Mouse (Mus musculus): ENCODE results near the gene Rpl9-ps1. TPM values are rescaled to one million over a fixed set of nuclear protein-coding genes. Genes with fewer than 3 reads are reported as not detected.

Rpl9-ps1 gene
- polyA plus RNA-seq, 2 experiments from 2014 or later = 2.2 TPM; not detected in 1

DNA sequence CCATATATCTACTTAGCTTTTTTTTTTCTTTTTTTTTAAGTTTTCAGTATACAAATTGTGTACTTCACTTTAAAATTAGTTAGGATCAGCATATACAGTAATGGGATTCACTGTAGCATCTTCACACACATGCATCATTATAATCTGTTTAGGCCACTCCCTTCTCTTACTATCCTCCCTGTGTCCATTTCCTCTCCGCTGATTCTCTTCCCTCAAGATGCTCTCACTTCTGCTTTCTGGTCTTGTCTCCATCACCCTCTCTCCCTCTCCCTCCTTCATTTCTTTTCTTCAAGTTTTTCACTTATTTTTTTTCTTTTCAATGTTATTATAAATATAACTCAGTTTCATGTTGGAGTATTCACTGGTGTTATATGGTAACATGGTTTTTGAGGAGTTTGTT, 26.4 kb downstream of the Rpl9-ps1 start:
- no peak for ATAC-seq

DNA sequence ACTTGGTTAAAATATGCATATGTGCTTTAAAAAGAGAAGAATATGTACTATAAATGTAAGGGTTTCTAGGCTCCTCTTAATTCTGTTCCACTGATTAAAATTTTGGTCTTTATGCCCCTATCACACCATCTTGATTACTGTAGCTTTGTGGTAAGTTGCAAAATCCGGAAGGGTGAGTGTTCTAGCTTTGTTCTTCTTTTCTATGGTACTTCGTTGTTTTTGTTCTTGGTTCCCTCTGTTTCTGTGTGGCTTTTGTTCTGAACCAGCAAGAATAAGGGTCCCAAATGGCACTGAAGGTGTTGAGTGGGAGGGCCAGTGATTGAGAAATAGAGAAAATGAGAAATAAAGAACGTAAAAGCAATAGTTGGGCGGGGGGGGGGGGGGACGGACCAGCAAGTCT, 27.2 kb downstream of the Rpl9-ps1 start:
- no peak for ATAC-seq

DNA sequence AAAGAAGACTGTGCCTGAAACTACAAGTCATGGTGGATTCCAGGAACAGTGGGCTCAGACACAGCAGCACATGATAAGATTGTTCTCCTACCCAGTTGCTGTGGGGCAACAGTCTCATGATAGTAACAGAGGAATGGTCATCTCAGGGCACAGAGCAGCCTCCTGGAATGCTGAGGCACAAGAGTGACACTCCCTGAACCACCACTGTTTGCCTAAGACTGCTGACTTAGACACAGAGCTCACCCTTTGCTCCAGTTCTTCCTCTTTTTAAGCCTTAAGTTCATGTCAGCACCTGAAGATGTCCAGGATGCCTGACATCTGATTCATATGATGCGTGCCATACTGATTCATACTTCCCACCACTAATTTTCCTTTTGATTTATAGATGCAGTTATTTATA, 28.8 kb downstream of the Rpl9-ps1 start:
- no peak for ATAC-seq

DNA sequence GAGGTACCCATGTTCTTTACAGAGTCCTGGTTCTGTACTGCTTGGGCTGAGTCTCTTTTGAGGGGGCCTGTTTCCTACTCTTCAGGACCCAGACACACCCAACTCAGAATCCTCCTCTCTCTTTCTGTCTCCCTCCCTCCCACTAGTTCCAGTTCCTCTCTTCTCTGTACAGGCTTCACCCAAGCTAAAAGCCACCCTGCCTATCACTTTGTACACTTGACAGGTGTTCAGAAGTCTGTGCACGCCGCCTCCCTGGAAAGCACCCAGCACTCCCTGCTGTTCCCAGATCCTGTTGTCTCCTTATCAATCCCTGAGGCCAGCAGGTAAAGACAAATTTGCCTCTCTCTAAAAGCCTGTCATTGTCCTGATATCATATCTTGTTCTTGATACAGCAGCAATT, 34.5 kb downstream of the Rpl9-ps1 start:
- no peak for ATAC-seq

DNA sequence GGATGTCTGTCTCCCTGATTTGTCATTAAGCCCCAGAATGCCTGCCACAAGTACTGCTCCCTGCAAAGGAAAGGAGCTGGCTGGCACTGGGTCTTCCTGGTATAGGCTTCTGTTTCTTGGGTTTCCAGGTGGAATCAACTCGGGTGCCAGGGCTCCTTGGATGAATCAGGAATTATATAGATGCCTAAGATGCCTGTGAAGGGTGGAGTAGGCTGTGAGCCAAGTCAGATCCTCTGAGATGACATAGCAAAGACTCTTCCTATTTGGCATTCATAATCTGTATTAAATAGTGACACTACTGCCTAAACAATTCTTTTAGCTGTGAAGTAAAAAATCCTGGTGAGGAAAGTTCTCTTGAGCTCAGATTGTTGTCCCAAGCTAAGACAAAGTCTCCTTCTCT, 39.0 kb downstream of the Rpl9-ps1 start:
- ATAC-seq = no peak

DNA sequence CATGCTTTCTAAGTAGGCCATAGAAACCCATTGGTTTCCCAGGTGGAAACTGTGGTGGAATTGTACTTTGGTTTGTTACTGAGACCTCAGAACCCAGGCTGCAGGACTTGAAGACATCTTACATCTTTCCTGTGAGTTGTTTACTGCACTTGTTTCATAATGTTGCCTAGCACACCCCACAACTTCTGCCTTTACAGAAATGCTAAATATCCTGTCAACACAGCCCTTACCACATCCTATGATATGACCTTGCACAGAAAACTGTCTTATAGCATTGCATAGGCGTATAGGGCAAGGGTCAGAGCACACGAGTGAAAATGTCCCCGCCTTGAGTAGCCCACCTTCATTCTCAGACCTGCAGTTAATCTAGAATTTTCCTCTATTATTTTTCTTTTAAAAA, 39.9 kb downstream of the Rpl9-ps1 start:
- no peak for ATAC-seq

DNA sequence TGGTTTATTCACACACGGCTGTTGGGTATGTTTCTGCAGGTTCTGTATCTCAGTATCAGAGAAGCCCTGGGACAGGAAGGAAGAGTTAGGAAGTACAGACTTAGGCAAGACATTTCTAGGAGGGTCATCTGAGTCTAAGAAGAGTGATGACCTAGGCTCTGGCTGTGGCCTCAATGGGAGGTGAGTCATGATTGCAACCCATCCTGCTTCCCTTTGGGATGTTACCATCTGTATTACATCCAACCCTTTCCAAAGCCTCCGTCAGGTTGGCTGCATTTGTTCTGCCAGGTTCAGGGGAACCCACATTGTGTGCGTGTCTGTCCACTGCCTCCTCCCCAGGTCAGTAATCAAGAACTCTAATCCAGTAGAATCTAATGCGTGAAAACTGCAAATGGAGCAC, 40.7 kb downstream of the Rpl9-ps1 start:
- no peak for ATAC-seq

DNA sequence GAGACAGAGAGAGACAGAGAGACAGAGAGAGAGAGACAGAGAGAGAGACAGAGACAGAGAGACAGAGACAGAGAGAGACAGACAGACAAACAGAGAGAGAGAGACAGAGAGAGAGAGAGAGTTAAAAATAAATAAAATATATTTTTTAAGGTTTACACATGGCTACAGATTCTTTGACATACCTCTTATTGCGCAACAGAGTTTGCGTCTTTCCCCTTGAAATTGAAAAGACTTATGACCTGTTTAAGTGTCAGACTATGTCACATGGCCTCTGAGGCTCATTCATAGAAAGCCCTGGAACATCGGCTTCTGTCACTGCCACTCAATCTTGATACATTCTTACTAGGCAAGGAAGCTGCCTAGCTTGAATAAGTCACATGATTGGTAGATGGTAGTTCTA, 42.0 kb downstream of the Rpl9-ps1 start:
- no peak for ATAC-seq

DNA sequence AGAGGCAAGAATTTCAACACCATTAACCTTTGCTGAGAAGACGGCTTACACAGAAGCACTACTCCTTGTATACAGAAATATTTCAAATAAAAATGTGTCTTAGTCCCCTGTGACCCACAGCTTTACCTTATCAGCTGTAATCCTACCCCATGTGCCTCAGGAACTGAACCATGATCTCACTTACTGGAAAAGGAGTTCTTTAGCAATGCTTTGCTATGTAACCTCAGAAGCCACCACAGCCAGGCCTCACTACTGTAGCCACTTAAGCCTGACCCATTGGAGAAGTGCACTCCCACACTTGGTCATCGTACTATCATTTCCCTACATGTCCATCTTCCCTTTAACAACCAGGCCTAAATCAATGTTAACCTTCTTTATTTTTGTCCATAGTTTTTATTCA, 44.8 kb downstream of the Rpl9-ps1 start:
- ATAC-seq = no peak

DNA sequence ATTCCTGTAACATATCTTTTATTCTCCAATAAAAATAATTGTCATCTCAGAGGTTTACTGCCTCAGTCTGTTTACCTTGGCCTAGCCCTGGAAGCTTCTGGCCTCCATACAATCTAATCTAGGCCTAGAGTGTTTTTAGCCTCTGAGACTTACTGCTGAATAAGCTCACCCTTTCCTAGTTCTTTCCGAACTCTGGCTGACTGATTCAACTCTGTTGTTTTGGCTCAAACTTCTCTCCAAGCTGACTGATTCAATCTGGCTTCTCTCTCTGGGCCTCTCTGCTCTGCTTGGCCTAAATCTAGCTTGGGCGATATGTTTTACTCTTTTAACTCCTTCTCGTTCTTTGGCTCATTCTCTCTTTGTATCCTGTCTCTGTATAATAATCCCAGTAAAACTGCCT, 46.4 kb downstream of the Rpl9-ps1 start:
- no peak for ATAC-seq

DNA sequence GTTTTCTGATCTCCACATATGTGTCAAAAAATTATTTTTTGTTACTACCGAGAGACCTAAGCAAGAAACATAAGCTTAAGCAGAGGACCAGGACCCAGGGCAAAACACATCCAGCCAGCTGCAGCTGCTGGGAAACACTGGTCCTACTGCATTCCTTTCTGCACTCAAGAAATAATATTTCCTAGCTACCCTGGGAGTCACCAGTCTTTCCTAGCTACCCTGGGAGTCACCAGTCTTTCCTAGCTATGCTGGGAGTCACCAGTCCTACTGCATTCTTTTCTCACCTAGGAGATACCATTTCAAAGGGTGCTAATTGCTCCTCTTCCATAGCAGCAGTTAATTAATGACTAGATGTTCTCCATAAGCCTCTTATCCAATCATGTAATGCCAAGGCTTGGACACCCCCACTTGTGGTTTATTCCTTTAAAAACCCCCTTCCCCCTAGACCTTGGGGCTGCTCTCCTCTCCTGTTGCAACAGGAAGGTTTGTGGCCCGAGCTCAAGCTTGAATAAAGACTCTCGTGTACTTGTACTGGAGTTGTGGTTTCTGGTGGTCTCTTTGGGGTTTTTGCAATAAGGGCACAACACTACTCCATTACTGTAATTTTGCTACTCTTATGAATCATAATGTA, 47.1 kb downstream of the Rpl9-ps1 start:
- no peak for ATAC-seq

DNA sequence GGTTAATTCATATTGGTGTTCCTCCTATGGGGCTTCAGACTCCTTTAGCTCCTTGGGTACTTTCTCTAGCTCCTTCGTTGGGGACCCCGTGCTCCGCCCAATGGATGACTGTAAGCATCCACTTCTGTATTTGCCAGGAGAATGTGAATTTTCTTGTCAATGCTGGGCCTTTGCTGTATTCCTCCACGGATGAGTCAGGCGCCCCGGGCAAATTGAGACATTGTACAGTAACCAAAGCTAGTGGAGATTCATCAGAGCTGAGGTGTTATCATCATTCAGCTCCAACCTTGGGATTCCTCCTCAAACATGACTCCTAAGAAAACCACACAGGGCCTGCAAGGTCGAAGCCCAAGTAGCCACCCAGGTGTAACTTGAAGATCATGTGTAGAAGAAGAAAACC, 47.6 kb downstream of the Rpl9-ps1 start:
- ATAC-seq = no peak

DNA sequence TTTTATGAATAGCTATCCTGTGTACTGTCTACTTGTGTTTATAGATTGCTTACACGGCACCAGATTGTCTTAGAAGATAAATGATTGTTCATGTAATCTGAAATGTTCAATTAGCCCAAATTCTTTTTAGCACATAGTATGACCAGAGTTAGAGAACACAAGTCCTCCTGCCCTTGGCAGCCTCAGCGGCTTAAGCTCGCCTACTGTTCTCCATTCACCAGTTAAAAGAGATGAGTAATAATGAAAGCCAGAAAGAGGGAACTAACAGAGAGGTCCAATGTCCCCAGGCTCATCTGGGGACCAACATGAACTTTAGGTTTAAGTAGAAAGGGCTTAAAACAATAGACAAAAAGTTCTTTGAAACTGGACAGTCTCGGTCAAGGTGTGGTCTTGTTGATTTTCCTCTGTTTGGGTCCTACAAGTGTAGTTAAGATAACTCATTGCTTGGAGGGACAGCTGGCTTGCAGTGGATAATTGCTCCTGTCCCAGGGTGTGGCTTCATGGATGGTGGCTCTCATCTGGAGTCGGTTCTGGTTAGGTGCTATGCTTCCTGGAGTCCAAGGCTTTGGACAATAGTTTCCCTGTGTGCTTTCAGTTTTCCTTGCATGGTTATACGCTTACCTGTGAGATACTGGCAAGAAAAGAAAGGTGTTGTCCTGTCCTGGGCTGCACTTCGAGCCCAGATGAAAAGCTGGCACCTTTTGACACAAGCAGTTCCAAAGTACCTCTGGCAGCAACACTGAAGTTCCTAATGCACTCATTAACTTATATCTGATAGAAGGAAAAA, 49.6 kb downstream of the Rpl9-ps1 start:
- ATAC-seq = no peak

Other genes starting within 250 kb of the Rpl9-ps1 start
- gene Rasl10b, start 236.5 kb downstream of the Rpl9-ps1 start, polyA plus RNA-seq (2017; shearing (Covaris generic)) = not detected
- not detected for gene Gas2l2, start 216.2 kb downstream of the Rpl9-ps1 start, polyA plus RNA-seq (2017; shearing (Covaris generic))
- under 1 TPM; 0.71 to 0.92 TPM for gene 1700020L24Rik, start 207.9 kb downstream of the Rpl9-ps1 start, polyA plus RNA-seq (2017; shearing (Covaris generic))
- not detected for gene Mmp28, start 182.6 kb downstream of the Rpl9-ps1 start, polyA plus RNA-seq (2017; shearing (Covaris generic))
- 10 to 100 TPM; 10.8 to 12.5 TPM for gene Taf15, start 172.5 kb downstream of the Rpl9-ps1 start, polyA plus RNA-seq (2017; shearing (Covaris generic))
- gene Heatr9, start 123.4 kb downstream of the Rpl9-ps1 start, polyA plus RNA-seq (2017; shearing (Covaris generic)) = under 1 TPM; 0.25 to 0.46 TPM
- gene Ccl5, start 115.1 kb downstream of the Rpl9-ps1 start, polyA plus RNA-seq (2017; shearing (Covaris generic)) = 100 to 1,000 TPM; 462 to 551 TPM
- under 1 TPM in 1 of 2 experiments, not detected in 1; 0.67 TPM for gene Ccl9, start 67.0 kb downstream of the Rpl9-ps1 start, polyA plus RNA-seq (2017; shearing (Covaris generic))
- 1 to 10 TPM in 1 of 2 experiments, not detected in 1; 1.4 TPM for gene Ccl6, start 52.5 kb downstream of the Rpl9-ps1 start, polyA plus RNA-seq (2017; shearing (Covaris generic))
- gene Ccl3, start 3.7 kb upstream of the Rpl9-ps1 start, polyA plus RNA-seq (2017; shearing (Covaris generic)) = 1 to 10 TPM; 1.2 to 5.1 TPM
- gene Ccl4, start 17.0 kb upstream of the Rpl9-ps1 start, polyA plus RNA-seq (2017; shearing (Covaris generic)) = 10 to 100 TPM; 14.3 to 40.5 TPM
- gene Wfdc17, start 58.4 kb upstream of the Rpl9-ps1 start, polyA plus RNA-seq (2017; shearing (Covaris generic)) = not detected
- gene Wfdc18, start 63.4 kb upstream of the Rpl9-ps1 start, polyA plus RNA-seq (2017; shearing (Covaris generic)) = not detected
- not detected for gene Wfdc21, start 101.3 kb upstream of the Rpl9-ps1 start, polyA plus RNA-seq (2017; shearing (Covaris generic))
- 10 to 100 TPM; 27.8 to 28.1 TPM for gene Heatr6, start 108.1 kb upstream of the Rpl9-ps1 start, polyA plus RNA-seq (2017; shearing (Covaris generic))
- not detected for gene Hnf1b, start 204.4 kb upstream of the Rpl9-ps1 start, polyA plus RNA-seq (2017; shearing (Covaris generic))